Mouse (Mus musculus) R1 (cell line): ENCODE results near the gene Zfp46.

Source experiments
- DNase-seq: peaks from one replicate; pipeline ENCODE4 v3.0.0-alpha.2; 2018; ENCODE audit warnings: low read depth, low spot score

Gene Zfp46

DNA sequence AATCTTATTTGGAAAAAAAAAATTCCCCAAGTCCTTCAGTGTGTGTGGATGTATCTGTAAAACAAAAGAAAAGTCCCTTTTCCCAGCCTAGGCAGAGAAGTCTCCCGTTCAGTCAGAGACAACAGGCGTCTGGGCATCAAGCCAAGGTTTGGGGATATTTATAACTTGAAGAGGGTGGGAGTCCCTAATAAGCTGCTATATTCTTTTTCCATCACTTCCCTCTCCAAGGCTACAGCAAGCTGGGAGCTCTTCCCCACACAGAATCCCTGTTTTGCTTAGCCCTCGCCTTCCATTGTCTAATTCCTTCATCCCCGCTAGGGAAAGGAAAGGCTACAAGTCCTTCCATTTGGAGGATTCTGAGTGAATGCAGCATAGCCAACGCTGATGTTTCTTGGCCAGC, at the start of gene Zfp46:
Gene Zfp46 (plus strand): TSS at position 229 of the 400 bp plus-strand sequence.
- no peak for DNase-seq

DNA sequence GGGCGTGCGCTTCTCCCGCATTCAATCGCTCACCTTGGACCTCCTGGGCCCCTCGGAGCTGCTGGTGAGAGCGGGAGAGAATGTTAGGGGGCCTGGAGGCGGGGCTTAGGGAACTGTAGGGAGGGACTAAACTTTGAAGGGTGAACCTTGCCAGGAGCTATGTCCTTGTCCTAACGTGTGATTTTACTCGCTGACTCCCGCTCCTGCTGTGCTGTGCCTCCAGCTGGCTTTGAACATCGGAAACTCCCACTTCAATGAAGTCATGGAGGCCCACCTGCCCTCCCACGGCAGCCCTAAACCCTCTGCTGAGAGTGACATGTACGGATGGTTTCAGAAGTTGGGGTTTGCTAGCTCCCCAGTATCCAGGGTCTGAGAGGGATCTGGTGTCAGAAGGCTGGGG, 45.8 kb upstream of the Zfp46 start:
- DNase-seq: no peak

- DNase-seq: no peak
These were observed 45.4 kb upstream of the Zfp46 start for GRCm38 (mm10) chr4:136239111-136239510.

- peak; percentile 91 for DNase-seq
These were observed 44.9 kb upstream of the Zfp46 start for GRCm38 (mm10) chr4:136239622-136240021.

DNA sequence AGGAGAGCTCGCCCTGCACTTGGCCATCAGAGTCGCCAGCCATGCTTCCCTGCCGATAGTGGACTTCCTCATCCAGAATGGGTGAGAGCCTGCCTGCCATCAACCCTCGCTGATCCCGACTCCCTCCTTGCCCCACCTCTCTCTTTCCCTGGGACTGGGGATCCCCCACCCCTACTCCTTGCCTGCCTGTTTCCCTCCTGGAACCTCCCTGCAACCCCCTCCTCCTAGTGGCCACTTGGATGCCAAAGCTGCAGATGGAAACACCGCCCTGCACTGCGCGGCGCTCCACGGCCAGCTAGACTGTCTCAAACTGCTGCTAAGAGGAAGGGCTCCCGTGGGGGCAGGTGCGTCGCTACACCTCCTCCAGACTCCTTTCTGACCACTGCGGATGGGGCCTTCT, 44.4 kb upstream of the Zfp46 start:
- no peak for DNase-seq

- DNase-seq: no peak
These were observed 43.5 kb upstream of the Zfp46 start for GRCm38 (mm10) chr4:136240955-136241354.

- peak; percentile 57 for DNase-seq
These were observed 42.3 kb upstream of the Zfp46 start for GRCm38 (mm10) chr4:136242065-136242703.

- no peak for DNase-seq
These were observed 41.8 kb upstream of the Zfp46 start for GRCm38 (mm10) chr4:136242728-136243127.

DNA sequence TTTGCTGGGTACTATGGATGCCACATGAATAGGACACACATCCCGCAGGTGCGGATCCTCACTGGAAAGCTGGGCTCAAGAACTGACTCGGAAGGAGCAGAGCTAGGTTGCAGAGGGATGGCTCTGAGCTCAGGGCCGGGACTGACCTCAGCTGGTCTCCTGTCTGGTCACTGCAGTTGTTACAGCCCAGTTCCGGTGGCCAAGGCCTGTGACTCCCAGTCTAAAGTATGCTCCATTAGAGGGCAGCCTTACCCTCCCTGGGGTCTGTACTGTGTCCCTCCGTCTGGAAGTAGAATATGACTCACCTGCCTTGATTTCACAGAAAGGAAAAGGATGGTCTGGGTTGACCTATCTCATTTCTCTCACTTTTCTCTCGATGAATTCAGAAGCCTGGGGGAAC, 40.3 kb upstream of the Zfp46 start:
- no peak for DNase-seq

GRCm38 (mm10) chr4:136245681-136246080, 38.8 kb upstream of the Zfp46 start:
- peak; percentile 74 for DNase-seq

GRCm38 (mm10) chr4:136246568-136246969, 37.9 kb upstream of the Zfp46 start:
- peak; percentile 100 for DNase-seq

- no peak for DNase-seq
These were observed 37.1 kb upstream of the Zfp46 start for GRCm38 (mm10) chr4:136247386-136247728.

- peak; percentile 88 for DNase-seq
These were observed 36.6 kb upstream of the Zfp46 start, which contains the start of gene Tcea3 for GRCm38 (mm10) chr4:136247729-136248463. Gene Tcea3, plus strand, starts transcription at chr4:136247729.

GRCm38 (mm10) chr4:136248464-136249331, 35.8 kb upstream of the Zfp46 start:
- DNase-seq: peak; percentile 80

DNA sequence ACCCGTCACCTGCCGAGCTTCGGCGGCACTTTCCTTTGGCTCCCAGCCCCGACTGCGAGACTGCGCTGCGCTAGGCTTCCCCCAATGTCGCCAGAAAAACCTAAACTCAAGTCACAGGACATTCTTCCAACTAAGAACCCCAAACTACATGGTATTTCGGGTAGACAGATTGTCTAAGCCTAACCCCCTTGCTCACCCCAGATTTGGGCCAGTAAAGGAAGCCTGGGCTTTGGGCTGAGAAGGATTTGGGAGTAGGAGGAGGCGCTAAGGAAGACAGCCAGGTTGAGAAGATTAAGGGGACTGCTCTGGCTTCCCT, 35.2 kb upstream of the Zfp46 start:
- no peak for DNase-seq

DNA sequence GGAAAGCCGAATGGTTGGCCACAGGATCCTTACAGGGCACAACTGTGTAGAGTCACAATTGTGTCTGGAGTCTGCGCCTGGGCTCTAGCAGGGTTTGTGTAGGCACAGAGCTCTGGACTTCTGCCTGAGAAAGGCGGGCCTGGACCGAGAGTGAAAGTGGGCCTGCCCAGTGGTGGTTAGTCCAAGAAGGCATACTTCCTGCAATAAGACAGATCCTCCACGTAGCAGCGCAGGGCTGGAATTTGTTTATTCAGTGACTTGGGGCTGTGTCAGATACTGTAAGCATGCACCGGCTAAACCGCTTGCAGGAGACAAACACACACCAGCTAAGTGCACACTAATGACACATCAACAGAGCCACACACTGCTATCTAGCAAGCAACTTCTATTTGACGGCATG, 34.7 kb upstream of the Zfp46 start:
- DNase-seq: no peak

DNA sequence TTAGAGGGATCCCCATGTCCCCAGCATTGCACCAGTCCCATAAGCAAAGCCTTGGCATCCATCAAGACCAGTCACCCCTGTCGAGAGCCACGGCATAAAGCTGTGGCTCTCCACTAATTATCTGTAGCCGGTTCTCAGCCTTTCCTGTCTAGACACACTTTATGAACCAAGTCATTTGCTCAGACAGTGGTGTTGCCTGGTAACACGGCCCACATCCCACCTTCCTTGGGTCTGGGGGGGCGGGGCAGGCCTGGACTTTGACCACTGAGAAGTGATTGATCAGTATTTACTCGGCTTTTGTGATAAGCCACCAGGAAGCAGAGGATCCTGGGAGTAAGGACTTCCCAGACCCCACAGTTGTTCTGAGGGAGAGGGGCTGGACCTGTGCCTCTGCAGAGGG, 28.6 kb upstream of the Zfp46 start:
- no peak for DNase-seq

- no peak for DNase-seq
These were observed 27.8 kb upstream of the Zfp46 start for GRCm38 (mm10) chr4:136256696-136257095.

- DNase-seq: peak; percentile 97
These were observed 24.6 kb upstream of the Zfp46 start for GRCm38 (mm10) chr4:136259916-136260315.

DNA sequence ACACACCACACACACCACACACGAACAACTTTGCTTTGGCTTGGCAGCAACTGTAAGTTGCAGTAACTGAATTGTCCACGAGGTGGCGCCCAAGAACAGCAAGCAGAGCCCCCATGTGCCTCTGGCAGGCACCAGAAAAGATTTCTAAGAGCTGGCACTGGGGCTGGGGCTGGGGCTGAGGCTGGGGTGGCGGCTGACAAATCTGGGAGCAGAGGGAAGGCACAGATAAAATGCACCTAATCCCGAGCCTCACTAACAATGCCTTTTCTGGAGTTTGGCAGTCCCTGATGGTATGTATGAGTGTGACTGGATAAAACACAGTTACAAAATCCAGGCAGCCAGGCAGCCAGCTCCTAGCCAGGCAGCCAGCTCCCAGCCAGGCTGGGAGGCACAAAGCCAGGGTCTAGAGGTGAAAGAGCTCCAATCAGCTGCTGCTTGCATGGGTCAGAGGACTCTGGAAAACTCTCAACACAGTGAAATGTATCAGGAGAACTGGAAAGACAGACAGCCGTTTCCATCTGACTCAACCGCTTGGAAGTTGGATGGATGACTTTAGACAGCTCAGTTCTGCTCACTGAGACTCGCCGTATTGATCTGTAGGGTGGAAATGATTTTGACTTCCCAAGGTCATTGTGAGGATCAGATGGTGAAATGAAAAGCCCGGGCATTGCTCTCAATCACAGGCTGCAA, 23.8 kb upstream of the Zfp46 start:
- peak; percentile 80 for DNase-seq

DNA sequence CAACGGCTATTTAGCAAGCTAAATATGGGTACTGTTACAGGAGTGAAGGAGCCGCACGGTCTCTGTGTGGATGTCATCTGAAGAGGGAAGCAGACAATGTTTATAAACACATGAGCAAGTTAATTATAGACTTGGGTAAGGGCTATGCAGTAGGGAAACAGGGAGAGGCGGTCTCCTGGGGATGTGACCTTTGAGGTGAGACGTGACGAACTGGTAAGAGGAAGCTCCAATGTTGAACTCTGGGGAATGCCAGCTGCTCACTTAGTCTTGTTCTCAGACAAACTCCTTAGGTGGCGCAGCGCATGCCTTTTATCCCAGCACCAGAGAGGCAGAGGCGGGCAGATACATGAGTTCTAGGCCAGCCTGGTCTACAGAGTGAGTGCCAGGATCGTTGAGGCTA, 22.6 kb upstream of the Zfp46 start:
- DNase-seq: no peak

- DNase-seq: no peak
These were observed 20.9 kb upstream of the Zfp46 start for GRCm38 (mm10) chr4:136263555-136263954.
